Mouse (Mus musculus): ENCODE results near the gene Tsga10.

DNA sequence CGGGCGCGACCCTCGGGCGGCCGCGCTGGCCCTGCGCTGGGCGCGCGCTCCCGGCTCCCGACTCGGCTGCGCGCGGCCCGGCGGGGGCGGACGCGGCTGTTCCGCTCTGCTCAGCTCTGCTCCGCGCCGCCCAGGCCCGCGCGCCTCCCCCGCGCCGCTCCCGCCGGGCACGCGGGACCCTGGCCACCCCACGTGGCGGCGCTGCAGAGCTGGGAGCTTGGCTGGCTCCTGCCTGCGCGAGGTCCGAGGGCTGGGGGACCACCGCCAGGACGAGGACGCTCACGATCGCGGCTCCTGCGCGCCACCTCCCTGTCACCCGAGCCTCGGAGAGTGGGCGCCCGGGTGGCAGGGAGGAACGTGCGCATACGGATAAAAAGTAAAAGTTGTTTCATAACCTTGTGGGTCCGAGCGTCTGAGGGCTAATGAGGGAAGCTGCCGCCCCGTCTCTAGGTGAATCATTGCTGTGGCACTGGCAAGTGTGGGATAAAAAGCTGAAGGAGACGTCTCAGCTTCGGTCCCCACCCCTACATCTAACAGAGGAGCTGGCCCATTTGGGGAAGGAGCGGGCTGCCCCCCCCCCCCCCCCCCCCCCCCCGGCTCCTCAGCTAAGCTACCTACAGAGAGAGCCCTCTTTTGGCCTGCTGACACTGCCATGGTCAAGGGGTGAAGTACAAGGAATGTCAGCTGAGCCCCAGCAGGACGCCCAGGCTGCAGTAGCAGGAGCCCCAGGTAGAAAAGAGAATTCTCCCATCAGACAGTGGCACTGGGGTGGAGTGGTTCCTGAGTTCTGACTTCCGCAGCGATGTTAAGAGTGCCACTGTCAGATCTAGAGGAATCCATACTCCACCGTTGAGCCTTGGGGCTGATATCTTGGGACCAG lies 146.2 kb downstream of the Tsga10 start, which contains the start of gene 2010300C02Rik:
- no peak for TF ChIP-seq MAFK (IDR thresholded peaks at IDR 0.05; ENCODE audit: insufficient read depth, low read depth, low read length)
- no peak for TF ChIP-seq HCFC1 (IDR thresholded peaks at IDR 0.05; ENCODE audit: borderline replicate concordance, insufficient read depth, low read length)
